Mouse (Mus musculus) thymus, adult 18-20 months (tissue): ENCODE data around the gene Cfdp1.
A peak's percentile ranks its signal among the peaks of the same experiment; 100 is the strongest.
"Not testable (repeated sequence)": the region's sequence is repeated elsewhere in the genome, so short reads cannot be mapped to it uniquely, and the experiment has no call there.

ENCODE experiments used
- DNase-seq, 2 experiments: peaks; one replicate each; pipeline ENCODE4 v3.0.0; 2022; ENCODE audit warnings: mixed read lengths in 2 of 2

The Cfdp1 gene

GRCm38 (mm10) chr8:111853219-111853618 is 872 bp downstream of the Cfdp1 start:
- not testable (repeated sequence) for DNase-seq

GRCm38 (mm10) chr8:111846746-111847145 is 7.3 kb downstream of the Cfdp1 start:
- no peak for DNase-seq

- no peak for DNase-seq
These were observed 18.6 kb downstream of the Cfdp1 start for GRCm38 (mm10) chr8:111835540-111835939.

GRCm38 (mm10) chr8:111834011-111834410 is 20.1 kb downstream of the Cfdp1 start:
- no peak for DNase-seq

GRCm38 (mm10) chr8:111832983-111833382 is 21.1 kb downstream of the Cfdp1 start:
- no peak for DNase-seq

GRCm38 (mm10) chr8:111831996-111832395 is 22.1 kb downstream of the Cfdp1 start:
- DNase-seq = no peak

GRCm38 (mm10) chr8:111828595-111828994 is 25.5 kb downstream of the Cfdp1 start:
- DNase-seq = no peak

- no peak for DNase-seq
These were observed 28.9 kb downstream of the Cfdp1 start for GRCm38 (mm10) chr8:111825219-111825618.

GRCm38 (mm10) chr8:111824334-111824733 is 29.8 kb downstream of the Cfdp1 start:
- no peak for DNase-seq

GRCm38 (mm10) chr8:111821199-111821598 is 32.9 kb downstream of the Cfdp1 start:
- DNase-seq = peak; percentile 28 to 62

GRCm38 (mm10) chr8:111820691-111821090 is 33.4 kb downstream of the Cfdp1 start:
- DNase-seq = no peak

GRCm38 (mm10) chr8:111820018-111820417 is 34.1 kb downstream of the Cfdp1 start:
- no peak for DNase-seq

GRCm38 (mm10) chr8:111818556-111818955 is 35.5 kb downstream of the Cfdp1 start:
- no peak for DNase-seq

GRCm38 (mm10) chr8:111815078-111815477 is 39.0 kb downstream of the Cfdp1 start:
- DNase-seq = no peak

- DNase-seq = no peak
These were observed 40.3 kb downstream of the Cfdp1 start for GRCm38 (mm10) chr8:111813818-111814217.

GRCm38 (mm10) chr8:111812835-111813234 is 41.3 kb downstream of the Cfdp1 start:
- DNase-seq = no peak

- no peak for DNase-seq
These were observed 43.3 kb downstream of the Cfdp1 start for GRCm38 (mm10) chr8:111810656-111811336.

- no peak for DNase-seq
These were observed 45.0 kb downstream of the Cfdp1 start for GRCm38 (mm10) chr8:111808891-111809622.

- no peak for DNase-seq
These were observed 46.1 kb downstream of the Cfdp1 start for GRCm38 (mm10) chr8:111808006-111808405.

GRCm38 (mm10) chr8:111803362-111803761 is 50.7 kb downstream of the Cfdp1 start:
- DNase-seq = no peak

- no peak for DNase-seq
These were observed 51.8 kb downstream of the Cfdp1 start for GRCm38 (mm10) chr8:111802256-111802655.

GRCm38 (mm10) chr8:111801456-111801855 is 52.6 kb downstream of the Cfdp1 start:
- DNase-seq = no peak

- no peak for DNase-seq
These were observed 57.6 kb downstream of the Cfdp1 start for GRCm38 (mm10) chr8:111796528-111796927.

- DNase-seq = no peak
These were observed 60.7 kb downstream of the Cfdp1 start for GRCm38 (mm10) chr8:111793324-111793917.
